8 mouse cellular contexts compared by ENCODE assay signal in the genomic region with DNA sequence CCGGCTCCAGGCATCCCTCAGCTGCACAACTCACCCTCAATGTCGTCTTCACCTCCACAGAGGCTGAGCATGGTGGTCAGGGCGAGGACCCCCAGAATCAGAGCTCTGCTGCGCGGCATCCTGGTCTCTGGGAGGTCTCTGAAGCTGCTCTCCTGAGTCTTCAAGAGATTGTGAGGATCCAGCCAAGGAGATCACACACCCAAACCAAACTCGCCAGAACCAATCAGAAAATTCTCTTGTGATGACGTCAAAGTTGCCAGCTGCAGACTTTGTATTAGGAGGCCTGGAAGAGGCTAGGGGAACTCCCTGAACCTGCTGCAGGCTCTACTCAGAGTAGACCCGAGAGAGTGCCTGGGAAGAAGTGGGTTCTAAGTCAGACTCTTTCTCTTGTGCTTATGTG. TPM values are rescaled to one million over a fixed set of nuclear protein-coding genes. Genes with fewer than 3 reads are reported as not detected.
DNase-seq lines count a peak whose midpoint lies in the region; ATAC-seq and TF ChIP-seq lines count a peak whose summit lies in the region.
"Had no signal": no experiment of that assay in that cellular context is flagged by ENCODE, and none has a peak within 500 bp of the region (broad histone marks: within the 10 kb centered on the region; RNA-seq: fewer than 3 reads in every experiment).

TSS of gene H2-Aa (minus strand) at position 176 of the 400 bp plus-strand sequence.

- TF ChIP-seq EP300 in heart, postnatal 0 days (IDR thresholded peaks at IDR 0.05; ENCODE audit: low read depth) = no peak

- no peak within 1 kb of the TSS for H3K4me3 ChIP-seq in embryonic facial prominence, embryonic 10.5 days
- no peak within 1 kb of the TSS for H3K4me3 ChIP-seq in heart, postnatal 0 days (ENCODE audit: low read depth, low read length)
- H3K4me3 ChIP-seq: myocyte had no signal

- peak; percentile 68 for DNase-seq in ES-CJ7 (ENCODE audit: low read depth, low spot score)
- peak; percentile 78 to 81 for DNase-seq in adrenal gland, adult 18-20 months (ENCODE audit: low spot score in 2 of 2)
- peak; percentile 61 for DNase-seq in embryonic facial prominence, embryonic 10.5 days (ENCODE audit: low spot score)
- peak; percentile 74 for DNase-seq in heart, postnatal 0 days (ENCODE audit: low spot score)
- DNase-seq in layer of hippocampus, adult 18-20 months (ENCODE audit: low spot score in 2 of 2) = peak; percentile 48 to 90
- DNase-seq in lung, postnatal 10 days = peak; percentile 92
- peak; percentile 73 for DNase-seq in skeletal muscle tissue, adult 2 months (ENCODE audit: low read depth, low spot score)

- H3K27ac ChIP-seq in embryonic facial prominence, embryonic 10.5 days (replicated peaks) = no peak within 1 kb of the TSS
- H3K27ac ChIP-seq in heart, postnatal 0 days (ENCODE audit: low read depth) = no peak within 1 kb of the TSS

- H3K4me1 ChIP-seq in embryonic facial prominence, embryonic 10.5 days = no peaks in the 10 kb centered on the region
- no peaks in the 10 kb centered on the region for H3K4me1 ChIP-seq in heart, postnatal 0 days (ENCODE audit: control insufficient read depth, insufficient read depth)

- no peak within 1 kb of the TSS for H3K9ac ChIP-seq in heart, postnatal 0 days (replicated peaks; ENCODE audit: low read depth, low read length)

- H3K4me2 ChIP-seq in heart, postnatal 0 days (ENCODE audit: low read depth, low read length) = no peak within 1 kb of the TSS

- no peaks in the 10 kb centered on the region for H3K9me3 ChIP-seq in embryonic facial prominence, embryonic 10.5 days
- no peaks in the 10 kb centered on the region for H3K9me3 ChIP-seq in heart, postnatal 0 days (replicated peaks; ENCODE audit: control insufficient read depth, low read length)

- WGBS in embryonic facial prominence, embryonic 10.5 days = 16% methylated on average over 8 of the region's 8 CpGs
- WGBS in heart, postnatal 0 days = 15% methylated on average over 8 of the region's 8 CpGs

- no peaks in the 10 kb centered on the region for H3K36me3 ChIP-seq in embryonic facial prominence, embryonic 10.5 days (replicated peaks)
- no peaks in the 10 kb centered on the region for H3K36me3 ChIP-seq in heart, postnatal 0 days (replicated peaks; ENCODE audit: control insufficient read depth, insufficient read depth, low read length)

- H3K27me3 ChIP-seq in embryonic facial prominence, embryonic 10.5 days (replicated peaks; ENCODE audit: low read depth, poor library complexity, severe bottlenecking) = no peaks in the 10 kb centered on the region
- H3K27me3 ChIP-seq in heart, postnatal 0 days (ENCODE audit: control insufficient read depth, insufficient read depth, low read length) = no peaks in the 10 kb centered on the region

- no peak for TF ChIP-seq CTCF in heart, postnatal 0 days (IDR thresholded peaks at IDR 0.05; ENCODE audit: low read depth)

- ATAC-seq in heart, postnatal 0 days (ENCODE audit: insufficient read depth, low read depth) = peak; percentile 74; the same call in 1 of the 2 replicates

RNA-seq across cellular contexts. Expression of gene H2-Aa, which starts in this region (rescaled TPM):
- total RNA-seq in adrenal gland, adult 18-20 months (2021) = 100 to 1,000 TPM; 119 to 219 TPM
- polyA plus RNA-seq in embryonic facial prominence, embryonic 10.5 days (2016; fragmentation: Nextera tagmentation; extraction: Ambion mirVana) = not detected in 2 replicates
- 5.8 TPM in 1 of 2 replicates, not detected in the other for total RNA-seq in heart, postnatal 0 days (2014; rRNA removed; ENCODE audit: low replicate concordance)
- polyA plus RNA-seq in heart, postnatal 0 days (2015; fragmentation: Nextera tagmentation; extraction: Ambion mirVana) = 1.7 and 2.5 TPM in 2 replicates
- 1 to 10 TPM; 1.3 to 1.4 TPM for total RNA-seq in layer of hippocampus, adult 18-20 months (2021)
- polyA plus RNA-seq: myocyte had no signal

Comparison
In these comparisons a context has a peak if more than half of its experiments do, and no peak if none do; other contexts are left out.
1. RNA of gene H2-Aa (total RNA-seq): 119 to 219 TPM in adrenal gland, adult 18-20 months; 1.3 to 1.4 TPM in layer of hippocampus, adult 18-20 months and 5.8 TPM in heart, postnatal 0 days; every median in the first group is over 10 times any median in the second.
2. Peak in DNase-seq in embryonic facial prominence, embryonic 10.5 days; RNA of the gene not detected or under 1 TPM.
3. Peak in every context shown above with its lines, with median percentiles within 50 percentile points of each other: DNase-seq.